Mouse (Mus musculus) bone marrow, adult 2 months (tissue): ENCODE results near the gene Fdx1. TPM values are rescaled to one million over a fixed set of nuclear protein-coding genes. Genes with fewer than 3 reads are reported as not detected.

Experiments
- H3K27ac ChIP-seq: fragments of 200-500 bp; 2 replicates; pipeline ENCODE4 v1.5.1; 2012; ENCODE audit warnings: low read depth, mild to moderate bottlenecking, control low read depth, inconsistent platforms, low read length; ENCODE audit not compliant: control insufficient read depth, poor library complexity, insufficient read depth
- H3K4me1 ChIP-seq: fragments of 200-500 bp; 2 replicates; pipeline ENCODE4 v1.6.1; 2011; ENCODE audit warnings: low read length; ENCODE audit not compliant: control insufficient read depth, insufficient read depth
- H3K4me3 ChIP-seq: fragments of 200-500 bp; replicated peaks from 2 replicates; pipeline ENCODE3; 2011; ENCODE audit warnings: mild to moderate bottlenecking, low read depth, low read length, control low read depth; ENCODE audit not compliant: control insufficient read depth
- CTCF ChIP-seq: fragments of 200-500 bp; IDR thresholded peaks from 2 replicates; pipeline ENCODE4 v1.5.1; 2011; ENCODE audit warnings: low read length, control low read depth; ENCODE audit not compliant: control insufficient read depth, insufficient read depth
- POLR2A ChIP-seq: fragments of 200-500 bp; IDR thresholded peaks from 2 replicates; pipeline ENCODE4 v1.6.1; 2011; ENCODE audit warnings: low read depth, mild to moderate bottlenecking, control low read depth, low read length, borderline replicate concordance; ENCODE audit not compliant: control insufficient read depth
- WGBS: fragments of 180-500 bp; shearing (Covaris S2); methylation state at CpG from one replicate; pipeline ENCODE4 v1.1.7; 2018; 5-methylcytosine and 5-hydroxymethylcytosine counted together
- polyA plus RNA-seq: library from polyadenylated mRNA; stranded (reverse); fragments of >200 nt; gene quantifications from 2 replicates; pipeline ENCODE4 v1.2.4, GENCODE M21; 2011; ENCODE audit warnings: low replicate concordance; ENCODE audit not compliant: missing spikeins, insufficient read depth, insufficient read length

Fdx1 gene
- polyA plus RNA-seq, 1 experiment: 6.2 TPM

- 84% methylated on average over 3 of the region's 3 CpGs for WGBS
- no peak overlapping the region for H3K27ac ChIP-seq
- TF ChIP-seq POLR2A: no peak
- TF ChIP-seq CTCF: no peak
Measured at GRCm38 (mm10) chr9:51908255-51908654, 55.1 kb downstream of the Fdx1 start.

GRCm38 (mm10) chr9:51906938-51907337 lies 56.4 kb downstream of the Fdx1 start:
- Histone ChIP-seq H3K4me3 (no peak overlapping the region), H3K4me1 (no peaks in the 10 kb centered on the region), H3K27ac (no peak overlapping the region)
- TF ChIP-seq POLR2A: no peak
- no peak for TF ChIP-seq CTCF
- 86% methylated on average over 8 of the region's 8 CpGs for WGBS

More at GRCm38 (mm10) chr9:51908255-51908654, 55.1 kb downstream of the Fdx1 start:
- Histone ChIP-seq H3K4me1 (no peaks in the 10 kb centered on the region), H3K4me3 (no peak overlapping the region)

Other genes with a start within 250 kb of the Fdx1 start
- 0.37 TPM in 1 of 2 replicates, not detected in the other for gene Arhgap20, start 198.2 kb downstream of the Fdx1 start, polyA plus RNA-seq
- 30.5 and 35.0 TPM in 2 replicates for gene Rdx, start 83.6 kb upstream of the Fdx1 start, polyA plus RNA-seq
- gene Zc3h12c, start 205.0 kb upstream of the Fdx1 start, polyA plus RNA-seq: 0.59 and 2.1 TPM in 2 replicates